Mouse (Mus musculus): ENCODE results near the gene 9930022D16Rik.

The 9930022D16Rik gene

GRCm38 (mm10) chr11:109413617-109414016 is at the start of gene 9930022D16Rik:
Gene 9930022D16Rik, plus strand, starts transcription at chr11:109413917.
- DNase-seq (ENCODE audit: low spot score in 2 of 2): no peak

GRCm38 (mm10) chr11:109364337-109364736 is 49.4 kb upstream of the 9930022D16Rik start:
- DNase-seq (ENCODE audit: low spot score in 2 of 2): no peak

GRCm38 (mm10) chr11:109364881-109365280 is 48.8 kb upstream of the 9930022D16Rik start:
- no peak for DNase-seq (ENCODE audit: low spot score in 2 of 2)

- DNase-seq (ENCODE audit: low spot score in 2 of 2): no peak
Measured at GRCm38 (mm10) chr11:109365818-109366217, 47.9 kb upstream of the 9930022D16Rik start.

GRCm38 (mm10) chr11:109366802-109367579 is 46.7 kb upstream of the 9930022D16Rik start:
- DNase-seq (ENCODE audit: low spot score in 2 of 2): no peak

GRCm38 (mm10) chr11:109369026-109369637 is 44.6 kb upstream of the 9930022D16Rik start:
- DNase-seq (ENCODE audit: low spot score in 2 of 2): no peak

GRCm38 (mm10) chr11:109375412-109375811 is 38.3 kb upstream of the 9930022D16Rik start:
- DNase-seq (ENCODE audit: low spot score in 2 of 2): no peak

GRCm38 (mm10) chr11:109376484-109377143 is 37.1 kb upstream of the 9930022D16Rik start:
- no peak for DNase-seq (ENCODE audit: low spot score in 2 of 2)

GRCm38 (mm10) chr11:109377477-109377876 is 36.2 kb upstream of the 9930022D16Rik start:
- DNase-seq (ENCODE audit: low spot score in 2 of 2): no peak

- no peak for DNase-seq (ENCODE audit: low spot score in 2 of 2)
Measured at GRCm38 (mm10) chr11:109378051-109378450, 35.7 kb upstream of the 9930022D16Rik start.

- DNase-seq (ENCODE audit: low spot score in 2 of 2): no peak
Measured at GRCm38 (mm10) chr11:109380662-109381061, 33.1 kb upstream of the 9930022D16Rik start.

GRCm38 (mm10) chr11:109385296-109385695 is 28.4 kb upstream of the 9930022D16Rik start:
- no peak for DNase-seq (ENCODE audit: low spot score in 2 of 2)

- DNase-seq (ENCODE audit: low spot score in 2 of 2): no peak
Measured at GRCm38 (mm10) chr11:109389046-109389445, 24.7 kb upstream of the 9930022D16Rik start.

- no peak for DNase-seq (ENCODE audit: low spot score in 2 of 2)
Measured at GRCm38 (mm10) chr11:109391200-109391599, 22.5 kb upstream of the 9930022D16Rik start.

- no peak for DNase-seq (ENCODE audit: low spot score in 2 of 2)
Measured at GRCm38 (mm10) chr11:109391760-109392159, 22.0 kb upstream of the 9930022D16Rik start.

- no peak for DNase-seq (ENCODE audit: low spot score in 2 of 2)
Measured at GRCm38 (mm10) chr11:109392601-109393000, 21.1 kb upstream of the 9930022D16Rik start.

GRCm38 (mm10) chr11:109394758-109395157 is 19.0 kb upstream of the 9930022D16Rik start:
- no peak for DNase-seq (ENCODE audit: low spot score in 2 of 2)

- DNase-seq (ENCODE audit: low spot score in 2 of 2): no peak
Measured at GRCm38 (mm10) chr11:109395291-109395690, 18.4 kb upstream of the 9930022D16Rik start.

- DNase-seq (ENCODE audit: low spot score in 2 of 2): no peak
Measured at GRCm38 (mm10) chr11:109406431-109406830, 7.3 kb upstream of the 9930022D16Rik start.

- DNase-seq (ENCODE audit: low spot score in 2 of 2): no peak
Measured at GRCm38 (mm10) chr11:109410197-109410980, 3.3 kb upstream of the 9930022D16Rik start.

- no peak for DNase-seq (ENCODE audit: low spot score in 2 of 2)
Measured at GRCm38 (mm10) chr11:109414802-109415201, 1.1 kb downstream of the 9930022D16Rik start.
